Mouse (Mus musculus) G1E-ER4 (cell line): Measurements from ENCODE around the gene Scn3b. TPM values are rescaled to one million over a fixed set of nuclear protein-coding genes. Genes with fewer than 3 reads are reported as not detected.

Experiments
- GATA1 ChIP-seq: IDR thresholded peaks from one replicate; pipeline ENCODE4 v1.8.0; 2012; ENCODE audit warnings: low read length, inconsistent platforms
- polyA plus RNA-seq: library from polyadenylated mRNA; stranded (reverse); fragments of >175 nt; gene quantifications from 2 replicates; pipeline ENCODE4 v1.2.3, GENCODE M21; 2012

Gene Scn3b
- polyA plus RNA-seq, 1 experiment, result not detected

- TF ChIP-seq GATA1, result no peak
Observed at GRCm38 (mm10) chr9:40322372-40322771, 53.4 kb downstream of the Scn3b start.

GRCm38 (mm10) chr9:40323171-40323570, 54.2 kb downstream of the Scn3b start:
- TF ChIP-seq GATA1, result no peak

- TF ChIP-seq GATA1, result no peak
Observed at GRCm38 (mm10) chr9:40323773-40324172, 54.8 kb downstream of the Scn3b start.

- no peak for TF ChIP-seq GATA1
Observed at GRCm38 (mm10) chr9:40324232-40324792, 55.3 kb downstream of the Scn3b start.

- TF ChIP-seq GATA1, result no peak
Observed at GRCm38 (mm10) chr9:40324826-40325225, 55.8 kb downstream of the Scn3b start.

GRCm38 (mm10) chr9:40326260-40326915, 57.4 kb downstream of the Scn3b start:
- TF ChIP-seq GATA1, result no peak

GRCm38 (mm10) chr9:40330609-40331382, 61.8 kb downstream of the Scn3b start:
- TF ChIP-seq GATA1, result no peak

- TF ChIP-seq GATA1, result no peak
Observed at GRCm38 (mm10) chr9:40331411-40332286, 62.6 kb downstream of the Scn3b start.

GRCm38 (mm10) chr9:40332326-40332725, 63.3 kb downstream of the Scn3b start:
- no peak for TF ChIP-seq GATA1

GRCm38 (mm10) chr9:40332731-40333648, 64.0 kb downstream of the Scn3b start:
- TF ChIP-seq GATA1, result no peak

GRCm38 (mm10) chr9:40333649-40334396, 64.8 kb downstream of the Scn3b start:
- no peak for TF ChIP-seq GATA1

GRCm38 (mm10) chr9:40334617-40335016, 65.6 kb downstream of the Scn3b start:
- TF ChIP-seq GATA1, result no peak

GRCm38 (mm10) chr9:40336701-40337100, 67.7 kb downstream of the Scn3b start:
- no peak for TF ChIP-seq GATA1
